Mouse (Mus musculus): ENCODE measurements at regions not wholly inside any gene's neighbourhood (a gene's known extent, or its start where the extent isn't known, plus 50 kb on each side); places are given as distances from the start of the nearest gene placed in this dataset.

DNA sequence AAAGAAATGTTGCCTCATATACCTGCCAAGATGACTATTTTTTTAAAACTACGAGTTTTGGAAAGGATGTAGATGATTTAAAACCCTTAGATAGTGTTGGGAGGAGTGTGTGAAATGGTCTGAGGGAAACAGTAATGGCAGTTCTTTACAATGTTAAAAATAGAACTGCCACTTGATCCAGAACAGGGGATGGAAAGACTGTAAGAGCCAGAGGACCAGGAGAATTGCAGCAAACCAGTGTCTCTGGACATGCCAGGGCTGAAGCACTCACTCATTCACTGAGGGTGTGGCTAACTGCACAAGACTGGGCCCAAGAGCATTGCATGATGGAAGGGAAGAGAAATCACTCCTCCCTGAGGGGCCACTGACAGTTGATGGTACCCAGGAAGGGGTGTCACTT, 53.9 kb upstream of the Rasgef1b start:
- DNase-seq: no peak

DNA sequence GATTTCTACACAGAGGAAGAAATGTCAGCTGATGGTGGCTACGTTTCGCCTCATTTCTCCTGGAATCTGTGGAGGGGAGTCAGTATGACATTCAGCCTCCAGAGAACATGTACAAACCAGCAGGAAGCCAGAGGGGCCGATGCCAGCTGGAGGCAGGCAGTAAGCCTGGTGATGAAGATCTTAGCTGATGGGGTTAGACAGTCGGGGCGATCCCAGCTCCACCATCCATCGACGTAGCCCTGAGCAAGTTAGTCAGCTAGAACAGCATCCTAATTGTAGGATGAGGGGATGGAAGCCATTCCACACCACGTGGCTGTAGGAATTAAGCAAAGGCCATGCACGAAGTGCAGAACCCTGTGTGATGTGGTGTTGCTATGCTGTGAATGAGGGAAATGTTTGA, 57.0 kb upstream of the Rasgef1b start:
- no peak for DNase-seq

DNA sequence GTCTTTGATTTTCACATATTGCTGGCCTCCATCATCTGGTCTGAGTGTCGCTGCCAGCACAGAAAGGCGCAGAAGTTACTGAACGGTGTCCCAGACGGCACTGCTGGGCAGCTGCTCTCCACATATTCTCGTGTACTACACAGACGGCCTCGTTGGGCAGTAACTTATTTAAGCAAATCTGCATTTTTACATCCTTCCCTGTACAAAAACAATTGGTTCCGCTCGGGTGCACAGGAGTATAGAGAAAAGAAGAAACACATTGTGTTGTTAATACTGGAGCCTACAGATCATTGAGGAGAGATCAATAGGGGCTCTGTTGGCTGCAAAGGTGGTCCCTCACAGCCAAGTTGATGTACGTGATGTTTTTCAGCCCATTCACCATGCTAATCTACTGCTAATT, 58.4 kb upstream of the Rasgef1b start:
- DNase-seq: no peak

GRCm38 (mm10) chr5:99787665-99788366, 59.0 kb upstream of the Rasgef1b start:
- no peak for DNase-seq

GRCm38 (mm10) chr5:99790733-99791132, 61.9 kb upstream of the Rasgef1b start:
- peak; percentile 9 for DNase-seq

- DNase-seq: no peak
Measured at GRCm38 (mm10) chr5:99800543-99800942, 71.7 kb upstream of the Rasgef1b start.

- no peak for DNase-seq
Measured at GRCm38 (mm10) chr5:99801791-99802450, 73.1 kb upstream of the Rasgef1b start.

DNA sequence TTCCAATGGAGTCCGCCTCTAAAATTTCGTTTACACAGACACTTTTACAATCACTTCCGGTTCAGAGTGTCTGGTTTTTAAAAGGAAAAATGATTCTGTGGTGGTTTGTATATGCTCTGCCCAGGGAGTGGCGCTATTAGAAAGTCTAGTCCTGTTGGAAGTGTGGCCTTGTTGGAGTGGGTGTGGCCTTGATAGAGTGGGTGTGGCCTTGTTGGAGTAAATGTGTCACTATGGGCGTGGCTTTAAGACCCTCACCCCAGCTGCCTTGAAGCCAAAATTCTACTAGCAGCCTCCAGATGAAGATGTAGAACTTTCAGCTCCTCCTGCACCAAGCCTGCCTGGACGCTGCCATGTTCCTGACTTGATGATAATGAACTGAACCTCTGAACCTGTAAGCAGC, 79.2 kb upstream of the Vamp9 start:
- no peak for DNase-seq

GRCm38 (mm10) chr5:99828516-99828915, 77.5 kb upstream of the Vamp9 start:
- DNase-seq: no peak

- no peak for DNase-seq
Measured at GRCm38 (mm10) chr5:99838236-99838775, 67.7 kb upstream of the Vamp9 start.

DNA sequence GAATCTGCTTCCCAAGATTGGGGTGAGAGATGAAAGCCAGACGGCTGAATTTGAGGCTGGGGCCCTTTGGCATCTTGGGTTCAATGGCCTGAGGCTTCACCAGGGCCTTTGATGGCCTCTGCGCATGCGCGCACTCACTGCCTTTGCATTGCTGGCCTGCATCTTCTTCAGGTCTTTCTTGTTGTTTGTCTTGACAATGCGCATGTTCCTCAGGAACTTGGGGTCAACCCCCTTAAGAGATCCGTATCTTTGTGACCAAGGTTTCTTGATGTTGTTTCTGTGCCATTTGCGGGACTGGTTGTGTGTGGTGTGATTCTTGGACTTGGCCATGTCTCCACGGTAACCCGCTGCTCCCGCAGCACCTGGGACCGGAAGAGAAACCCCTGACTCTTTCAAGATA, 66.4 kb upstream of the Vamp9 start:
- DNase-seq: no peak

DNA sequence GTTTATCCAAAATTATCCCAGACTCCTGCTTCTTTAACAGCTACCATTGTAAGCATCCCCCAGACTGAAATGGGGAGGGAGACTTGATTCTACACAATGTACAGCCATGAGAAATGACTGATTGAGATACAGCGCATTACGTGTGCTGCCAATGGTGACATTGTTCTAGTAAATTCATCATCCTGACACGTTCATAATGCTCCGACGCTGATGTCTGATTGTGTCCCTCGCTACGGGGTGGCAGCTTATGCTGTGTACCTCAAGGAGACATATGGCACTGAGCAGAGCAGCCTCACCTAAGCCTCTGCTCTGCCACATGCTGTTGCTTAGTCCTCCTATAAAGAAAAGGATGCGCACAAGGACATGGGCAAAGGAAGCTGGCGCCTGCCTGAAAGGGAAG, 65.2 kb upstream of the Vamp9 start:
- no peak for DNase-seq

DNA sequence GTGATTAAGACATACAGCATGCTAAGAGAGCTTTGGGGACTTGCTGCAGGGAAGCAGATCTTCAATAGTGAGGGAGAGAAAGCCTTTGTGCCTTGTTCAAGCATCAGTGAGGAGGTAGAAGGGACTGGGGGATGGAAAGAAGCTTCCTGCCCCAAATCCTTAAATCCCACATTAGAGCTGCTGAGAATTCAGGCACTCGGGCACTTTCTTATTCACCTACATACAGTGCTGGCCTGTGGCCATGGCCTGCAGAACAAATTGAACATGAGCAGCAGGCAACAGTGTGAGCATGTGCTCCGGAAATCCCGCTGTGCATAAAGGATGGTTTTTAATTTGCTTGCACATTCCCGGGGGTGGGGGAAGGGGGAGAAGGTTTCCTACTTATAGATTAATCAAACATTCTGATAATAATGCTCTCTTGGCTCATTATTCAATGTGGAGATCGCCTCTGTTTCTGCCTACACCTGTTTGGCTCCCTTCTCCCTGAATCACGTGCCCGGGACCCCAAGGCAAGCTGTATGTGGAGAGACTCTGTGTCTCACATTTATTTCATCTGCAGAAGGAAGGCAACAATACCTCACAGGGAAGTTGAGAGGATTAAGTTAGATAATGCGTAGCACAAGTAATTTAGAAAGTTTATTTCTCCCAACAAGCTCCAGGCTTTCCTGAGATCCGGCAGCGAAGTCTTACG, 60.3 kb upstream of the Vamp9 start:
- DNase-seq: no peak

DNA sequence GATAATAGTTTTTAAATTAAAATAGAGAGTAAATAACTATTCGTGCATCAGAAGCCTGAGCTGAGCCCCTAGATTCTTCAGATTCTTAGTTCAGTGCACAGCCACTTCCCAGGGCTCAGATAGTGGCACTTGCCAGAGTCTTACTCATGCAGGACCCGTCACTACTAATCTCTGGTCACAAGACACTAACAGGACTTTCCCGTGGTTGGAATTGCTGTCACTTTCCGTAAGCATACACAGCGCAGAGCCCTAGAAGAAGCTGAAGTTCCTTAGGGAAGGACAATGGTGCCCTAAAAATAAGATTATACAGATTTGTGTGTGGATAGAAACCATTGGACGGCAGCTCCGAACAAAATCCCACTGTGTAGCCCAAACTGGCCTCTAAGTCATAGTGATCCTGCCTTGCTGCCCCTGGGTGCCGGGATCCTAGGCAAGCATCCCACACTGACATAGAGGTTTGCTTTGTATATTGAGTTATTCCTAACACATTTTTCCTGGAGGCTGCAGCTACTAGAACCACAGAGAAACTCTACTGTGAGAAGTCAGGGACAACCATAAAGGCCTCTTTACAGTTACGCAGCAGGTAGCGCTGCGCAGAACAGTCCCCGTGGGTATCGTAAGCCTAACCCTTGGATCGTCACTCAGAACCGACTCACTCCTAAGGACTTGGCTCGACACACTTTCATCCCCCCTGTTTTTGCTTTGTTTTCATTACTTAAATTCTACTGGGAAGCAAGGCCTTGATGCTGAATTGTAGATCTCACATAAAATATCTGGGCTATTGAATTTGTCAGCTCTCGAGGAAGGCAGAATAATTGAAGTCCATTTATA, 57.7 kb upstream of the Vamp9 start:
- DNase-seq: no peak

- DNase-seq: no peak
Measured at GRCm38 (mm10) chr5:99849001-99849400, 57.1 kb upstream of the Vamp9 start.

DNA sequence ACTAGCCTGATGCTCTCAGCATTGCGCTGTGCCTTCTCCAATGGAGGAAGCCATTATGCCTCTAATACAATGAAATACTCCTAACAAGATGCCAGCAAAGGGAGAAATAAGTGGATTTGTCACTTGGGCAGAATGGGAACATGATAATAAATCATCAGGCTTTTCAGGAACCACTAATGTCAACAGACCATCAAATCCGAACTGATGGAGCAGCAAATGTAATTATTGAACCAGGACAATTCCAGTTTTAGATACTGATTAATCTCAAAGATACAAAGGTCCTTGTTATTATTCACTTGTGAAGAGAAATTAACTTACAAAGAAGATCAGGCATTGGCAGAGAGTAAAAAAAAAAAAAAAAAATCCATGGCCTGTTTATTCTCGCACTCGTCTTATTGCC, 53.7 kb upstream of the Vamp9 start:
- DNase-seq: no peak
